Mouse (Mus musculus) bone marrow macrophage, adult 2 months (primary cell): ENCODE data around the gene Ftl1-ps1.

ENCODE experiments used
- CTCF ChIP-seq: IDR thresholded peaks from 2 replicates; pipeline ENCODE4 v1.5.1; 2012; ENCODE audit warnings: low read depth, mild to moderate bottlenecking, low read length, moderate library complexity
- POLR2A ChIP-seq: IDR thresholded peaks from 2 replicates; pipeline ENCODE4 v1.6.1; 2012; ENCODE audit warnings: mild to moderate bottlenecking, low read depth, low read length, borderline replicate concordance

- no peak for TF ChIP-seq CTCF
- TF ChIP-seq POLR2A = no peak
Observed at GRCm38 (mm10) chr13:74389730-74390129, 9.8 kb upstream of the Ftl1-ps1 start.
